Mouse (Mus musculus) heart, embryonic 13.5 days (tissue): Measurements from ENCODE around the gene Card11. TPM values are rescaled to one million over a fixed set of nuclear protein-coding genes. Genes with fewer than 3 reads are reported as not detected.

Source experiments
- ATAC-seq: fragments of 200-750 bp; cut with Nextera tagmentation; 2 replicates; pipeline ENCODE4 v1.8.0; 2017; ENCODE audit warnings: moderate TSS enrichment; ENCODE audit not compliant: insufficient number of reproducible peaks, low FRiP score, low TSS enrichment; ENCODE audit errors: extremely low read depth
- H3K27ac ChIP-seq: fragments of 300-500 bp; sonication (generic); replicated peaks from 2 replicates; pipeline ENCODE4 v1.5.1; 2015; ENCODE audit warnings: moderate library complexity, mild to moderate bottlenecking, inconsistent platforms
- H3K27me3 ChIP-seq: fragments of 300-500 bp; sonication (generic); replicated peaks from 2 replicates; pipeline ENCODE4 v1.6.1; 2015; ENCODE audit warnings: mild to moderate bottlenecking, inconsistent platforms
- H3K36me3 ChIP-seq: fragments of 300-500 bp; sonication (generic); 2 replicates; pipeline ENCODE4 v1.6.1; 2015; ENCODE audit warnings: mild to moderate bottlenecking, inconsistent platforms
- H3K4me1 ChIP-seq: fragments of 300-500 bp; sonication (generic); 2 replicates; pipeline ENCODE4 v1.6.1; 2015; ENCODE audit warnings: inconsistent platforms
- H3K4me2 ChIP-seq: fragments of 300-500 bp; sonication (generic); 2 replicates; pipeline ENCODE4 v1.6.1; 2015; ENCODE audit warnings: inconsistent platforms, mild to moderate bottlenecking, moderate library complexity
- H3K4me3 ChIP-seq: fragments of 300-500 bp; sonication (generic); 2 replicates; pipeline ENCODE4 v1.5.1; 2015; ENCODE audit warnings: moderate library complexity, mild to moderate bottlenecking, inconsistent platforms
- H3K9ac ChIP-seq: fragments of 300-500 bp; sonication (generic); 2 replicates; pipeline ENCODE4 v1.6.1; 2015; ENCODE audit warnings: inconsistent platforms, mild to moderate bottlenecking, moderate library complexity
- H3K9me3 ChIP-seq: fragments of 300-500 bp; sonication (generic); 2 replicates; pipeline ENCODE4 v1.6.1; 2016; ENCODE audit warnings: inconsistent platforms
- WGBS: fragments of 180-500 bp; shearing (Covaris S2); methylation state at CpG from one replicate; pipeline ENCODE4 v1.1.7; 2015; ENCODE audit warnings: mixed read lengths; 5-methylcytosine and 5-hydroxymethylcytosine counted together
- polyA plus RNA-seq: library from polyadenylated mRNA; unstranded; fragments of >200 nt; fragmentation: Nextera tagmentation; extraction: Ambion mirVana; gene quantifications from 2 replicates; pipeline ENCODE4 v1.2.1, GENCODE M21; 2015

The Card11 gene
- 0.27 TPM in 2 replicates for polyA plus RNA-seq

- 62% methylated on average over 10 of the region's 10 CpGs for WGBS
- no peak for ATAC-seq
- no peak within 1 kb of the TSS for H3K4me3 ChIP-seq
- no peaks in the 10 kb centered on the region; the same call in 1 of the 2 replicates for H3K27me3 ChIP-seq
- H3K9ac ChIP-seq: no peak within 1 kb of the TSS
- H3K4me2 ChIP-seq: no peak within 1 kb of the TSS
- no peaks in the 10 kb centered on the region for H3K4me1 ChIP-seq
- H3K36me3 ChIP-seq: no peaks in the 10 kb centered on the region
- no peaks in the 10 kb centered on the region; the same call in 1 of the 2 replicates for H3K9me3 ChIP-seq
- H3K27ac ChIP-seq: no peak within 1 kb of the TSS
Observed at GRCm38 (mm10) chr5:141000349-141000748, at the start of gene Card11. Card11 (minus strand) TSS chr5:141000582.

DNA sequence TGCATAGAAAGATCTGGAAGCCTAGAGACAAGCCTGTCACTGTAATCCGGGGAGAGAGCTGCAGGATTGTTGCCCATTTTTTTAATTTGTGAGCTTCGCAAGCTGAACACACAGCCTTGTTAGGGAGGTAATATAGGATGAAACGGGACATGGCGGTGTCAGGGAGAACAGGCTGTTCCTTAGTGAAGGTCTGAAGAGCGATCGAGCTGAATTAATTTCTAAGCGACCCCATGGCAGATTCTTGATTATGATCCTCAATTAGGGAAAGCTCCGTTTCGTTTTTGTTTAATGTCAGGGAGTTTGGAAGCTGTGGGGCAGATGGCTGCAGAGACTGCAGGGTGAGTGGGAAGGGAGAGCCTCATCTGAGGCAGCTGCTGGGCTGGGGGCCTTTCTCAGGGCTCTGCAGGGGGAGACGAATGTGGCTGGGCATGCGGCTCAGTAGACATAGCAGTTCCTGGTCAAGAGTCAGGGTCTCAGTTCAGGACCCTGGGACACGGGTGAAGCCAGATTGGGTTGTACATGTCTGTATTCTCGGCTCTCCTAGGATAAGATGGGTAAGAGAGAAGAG lies 47.4 kb upstream of the Card11 start:
- Histone ChIP-seq H3K4me1 (no peaks in the 10 kb centered on the region), H3K36me3 (no peaks in the 10 kb centered on the region), H3K27me3 (peaks cover 2% of the 10 kb centered on the region; the same call in 1 of the 2 replicates), H3K27ac (no peak overlapping the region), H3K9me3 (peaks cover 11% of the 10 kb centered on the region; the same call in 1 of the 2 replicates), H3K9ac (no peak overlapping the region), H3K4me2 (no peak overlapping the region), H3K4me3 (no peak overlapping the region)
- WGBS: 75% methylated on average over 13 of the region's 13 CpGs
- ATAC-seq: no peak

DNA sequence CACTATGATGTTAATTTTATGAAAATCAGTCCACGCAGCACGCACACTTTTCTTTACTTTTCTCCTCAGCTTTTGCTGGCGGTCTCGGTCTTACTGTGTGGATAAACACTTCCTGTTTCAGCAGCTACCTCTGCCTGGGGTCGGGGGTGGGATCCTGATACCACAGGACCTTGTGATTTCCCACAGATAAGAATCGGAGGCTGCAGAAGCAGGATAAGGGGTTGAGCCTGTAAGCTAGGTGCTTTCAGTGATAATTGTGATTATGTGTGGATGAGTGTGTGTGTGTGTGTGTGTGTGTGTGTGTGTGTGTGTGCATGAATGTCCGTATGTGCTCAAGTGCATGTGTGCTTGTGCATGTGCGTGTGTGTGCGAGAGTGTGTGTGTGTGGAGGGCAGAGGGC lies 44.6 kb upstream of the Card11 start:
- Histone ChIP-seq H3K36me3 (no peaks in the 10 kb centered on the region), H3K27ac (no peak overlapping the region), H3K4me2 (no peak overlapping the region), H3K27me3 (peaks cover 2% of the 10 kb centered on the region; the same call in 1 of the 2 replicates), H3K4me1 (0 out of 2 replicates have a peak, but pooled peaks cover 2% of the 10 kb centered on the region), H3K9ac (no peak overlapping the region), H3K9me3 (no peaks in the 10 kb centered on the region), H3K4me3 (no peak overlapping the region)
- no peak for ATAC-seq
- 69% methylated on average over 9 of the region's 9 CpGs for WGBS

DNA sequence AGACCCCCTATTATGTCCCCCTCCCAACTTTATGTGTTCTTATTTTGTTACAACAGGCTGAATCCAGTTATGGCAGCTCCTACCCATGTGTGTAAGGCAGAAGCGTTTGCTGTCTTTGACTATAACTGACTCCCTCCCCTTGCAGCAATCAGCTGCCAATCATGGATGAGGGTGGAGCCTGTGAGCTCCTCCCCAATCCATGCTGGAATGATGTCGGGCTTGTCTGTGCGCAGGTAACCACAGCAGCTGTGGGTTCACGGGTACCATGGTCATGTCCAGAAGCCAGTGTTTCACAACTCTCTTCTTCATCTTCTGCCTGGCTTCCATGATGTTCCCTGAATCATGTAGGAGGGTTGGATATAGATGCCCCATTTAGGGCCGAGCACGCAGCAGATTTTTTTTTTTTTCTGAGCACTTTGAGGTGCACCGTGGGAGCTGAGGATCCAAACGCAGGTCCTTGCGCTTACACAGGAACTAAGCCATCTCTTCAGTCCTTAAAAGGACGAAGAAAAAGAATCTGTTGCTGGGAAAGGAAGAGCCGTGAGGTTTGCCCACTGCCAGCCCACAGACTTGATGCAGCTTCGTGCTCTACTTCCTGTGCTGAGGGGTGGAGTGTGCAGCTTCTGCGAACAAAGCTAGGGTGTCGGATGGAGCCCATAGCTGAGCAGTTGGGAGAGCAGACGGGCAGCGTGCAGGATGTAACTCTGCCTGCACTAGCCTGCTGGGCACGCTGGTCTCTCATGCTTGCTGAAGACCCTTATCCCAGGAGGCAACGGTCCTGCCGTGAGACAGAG lies 43.5 kb upstream of the Card11 start:
- peaks cover 2% of the 10 kb centered on the region; the same call in 1 of the 2 replicates for H3K27me3 ChIP-seq
- H3K36me3 ChIP-seq: no peaks in the 10 kb centered on the region
- H3K9ac ChIP-seq: no peak overlapping the region
- peak overlapping the region; percentile 10 for H3K4me2 ChIP-seq
- 0 out of 2 replicates have a peak, but pooled peaks cover 2% of the 10 kb centered on the region for H3K4me1 ChIP-seq
- H3K4me3 ChIP-seq: 0 out of 2 replicates have a peak overlapping the region, but pooled peaks have one; percentile 8
- no peak overlapping the region for H3K27ac ChIP-seq
- ATAC-seq: no peak
- H3K9me3 ChIP-seq: no peaks in the 10 kb centered on the region
- 46% methylated on average over 19 of the region's 19 CpGs for WGBS

GRCm38 (mm10) chr5:141042406-141042805 lies 42.0 kb upstream of the Card11 start:
- H3K4me1 ChIP-seq: 0 out of 2 replicates have a peak, but pooled peaks cover 2% of the 10 kb centered on the region
- no peak overlapping the region for H3K4me3 ChIP-seq
- no peak overlapping the region for H3K4me2 ChIP-seq
- H3K36me3 ChIP-seq: no peaks in the 10 kb centered on the region
- no peak overlapping the region for H3K27ac ChIP-seq
- no peak for ATAC-seq
- WGBS: 79% methylated on average over 4 of the region's 4 CpGs
- H3K9me3 ChIP-seq: no peaks in the 10 kb centered on the region
- peaks cover 2% of the 10 kb centered on the region; the same call in 1 of the 2 replicates for H3K27me3 ChIP-seq
- H3K9ac ChIP-seq: no peak overlapping the region

- Histone ChIP-seq H3K9ac (no peak overlapping the region), H3K27ac (no peak overlapping the region), H3K4me2 (no peak overlapping the region), H3K9me3 (no peaks in the 10 kb centered on the region), H3K27me3 (peaks cover 2% of the 10 kb centered on the region; the same call in 1 of the 2 replicates), H3K4me3 (no peak overlapping the region), H3K36me3 (no peaks in the 10 kb centered on the region), H3K4me1 (0 out of 2 replicates have a peak, but pooled peaks cover 2% of the 10 kb centered on the region)
- ATAC-seq: no peak
- WGBS: 65% methylated on average over 9 of the region's 9 CpGs
Observed at GRCm38 (mm10) chr5:141040846-141041245, 40.5 kb upstream of the Card11 start.

GRCm38 (mm10) chr5:141038342-141038741 lies 38.0 kb upstream of the Card11 start:
- H3K9ac ChIP-seq: no peak overlapping the region
- no peak overlapping the region for H3K4me2 ChIP-seq
- WGBS: 41% methylated on average over 1 of the region's 1 CpGs
- no peak overlapping the region for H3K4me3 ChIP-seq
- no peaks in the 10 kb centered on the region for H3K9me3 ChIP-seq
- H3K4me1 ChIP-seq: 0 out of 2 replicates have a peak, but pooled peaks cover 2% of the 10 kb centered on the region
- H3K27me3 ChIP-seq: no peaks in the 10 kb centered on the region; the same call in 1 of the 2 replicates
- no peak overlapping the region for H3K27ac ChIP-seq
- no peaks in the 10 kb centered on the region for H3K36me3 ChIP-seq
- ATAC-seq: no peak

DNA sequence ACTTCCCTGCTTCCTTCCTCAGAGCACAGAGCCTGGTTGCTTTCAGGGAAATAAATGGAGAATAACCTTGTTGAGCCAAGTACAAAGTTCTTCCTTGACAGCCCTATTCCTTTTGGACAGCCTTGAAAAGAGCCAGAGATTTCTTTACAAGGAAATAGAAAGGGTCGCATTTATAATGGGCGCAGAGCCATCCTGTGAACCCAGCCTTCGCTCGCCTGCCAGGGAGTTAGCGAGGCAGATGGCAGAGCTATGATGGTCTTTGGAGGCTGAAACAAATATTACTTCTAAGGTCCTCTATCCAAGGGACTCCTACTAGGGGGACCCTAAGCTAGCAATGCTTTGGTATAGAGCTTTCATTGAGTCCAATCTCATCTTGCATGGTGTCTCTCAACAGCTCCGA lies 35.0 kb upstream of the Card11 start:
- Histone ChIP-seq H3K9ac (no peak overlapping the region), H3K36me3 (no peaks in the 10 kb centered on the region), H3K4me1 (no peaks in the 10 kb centered on the region), H3K4me3 (no peak overlapping the region), H3K27me3 (no peaks in the 10 kb centered on the region; the same call in 1 of the 2 replicates), H3K9me3 (no peaks in the 10 kb centered on the region), H3K27ac (no peak overlapping the region), H3K4me2 (no peak overlapping the region)
- WGBS: 81% methylated on average over 6 of the region's 6 CpGs
- no peak for ATAC-seq

DNA sequence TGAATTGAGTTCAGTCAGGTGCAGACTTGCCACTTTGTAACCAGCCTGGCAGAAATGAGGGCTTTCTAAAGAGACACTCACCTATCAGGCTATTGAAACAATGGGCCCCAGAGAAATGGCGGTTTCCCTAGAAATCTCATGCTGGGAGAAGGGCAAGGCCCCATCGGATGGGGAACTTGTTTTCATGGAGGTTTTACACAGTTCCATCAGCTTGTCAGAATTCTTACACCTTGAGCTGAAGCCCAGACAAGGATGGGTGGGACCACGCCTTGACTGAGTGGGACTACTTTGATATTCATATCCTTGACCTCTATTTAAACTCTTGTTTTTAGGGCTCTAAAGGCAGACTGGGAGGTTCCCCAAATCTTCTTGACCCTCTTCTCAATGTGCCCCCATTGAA lies 33.9 kb upstream of the Card11 start:
- no peaks in the 10 kb centered on the region for H3K9me3 ChIP-seq
- ATAC-seq: no peak
- no peaks in the 10 kb centered on the region for H3K36me3 ChIP-seq
- no peak overlapping the region for H3K4me2 ChIP-seq
- H3K27me3 ChIP-seq: no peaks in the 10 kb centered on the region; the same call in 1 of the 2 replicates
- no peaks in the 10 kb centered on the region for H3K4me1 ChIP-seq
- H3K9ac ChIP-seq: no peak overlapping the region
- 74% methylated on average over 3 of the region's 3 CpGs for WGBS
- no peak overlapping the region for H3K4me3 ChIP-seq
- H3K27ac ChIP-seq: no peak overlapping the region

DNA sequence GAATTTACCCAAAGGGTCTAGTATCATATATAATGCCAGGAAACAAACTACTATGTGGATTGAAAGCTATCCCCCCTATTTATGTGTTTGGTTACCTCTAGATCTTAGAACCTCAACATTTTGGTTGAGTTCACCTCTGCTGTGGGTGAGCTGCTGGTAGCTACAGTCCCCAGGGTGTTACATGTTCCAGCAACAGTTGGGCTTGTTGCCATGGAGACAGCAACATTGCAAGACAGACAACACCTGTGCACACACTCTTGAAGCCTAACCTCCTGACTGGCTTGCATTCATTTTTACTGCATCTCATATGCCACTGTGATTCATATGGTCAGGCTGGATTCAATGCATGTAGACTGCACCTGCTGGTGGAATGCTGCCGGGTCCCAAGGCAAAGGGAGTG lies 32.6 kb upstream of the Card11 start:
- Histone ChIP-seq H3K9ac (no peak overlapping the region), H3K4me1 (no peaks in the 10 kb centered on the region), H3K9me3 (no peaks in the 10 kb centered on the region), H3K36me3 (no peaks in the 10 kb centered on the region), H3K4me3 (no peak overlapping the region), H3K4me2 (no peak overlapping the region), H3K27ac (no peak overlapping the region), H3K27me3 (no peaks in the 10 kb centered on the region; the same call in 1 of the 2 replicates)
- 83% methylated on average over 1 of the region's 1 CpGs for WGBS
- ATAC-seq: no peak

DNA sequence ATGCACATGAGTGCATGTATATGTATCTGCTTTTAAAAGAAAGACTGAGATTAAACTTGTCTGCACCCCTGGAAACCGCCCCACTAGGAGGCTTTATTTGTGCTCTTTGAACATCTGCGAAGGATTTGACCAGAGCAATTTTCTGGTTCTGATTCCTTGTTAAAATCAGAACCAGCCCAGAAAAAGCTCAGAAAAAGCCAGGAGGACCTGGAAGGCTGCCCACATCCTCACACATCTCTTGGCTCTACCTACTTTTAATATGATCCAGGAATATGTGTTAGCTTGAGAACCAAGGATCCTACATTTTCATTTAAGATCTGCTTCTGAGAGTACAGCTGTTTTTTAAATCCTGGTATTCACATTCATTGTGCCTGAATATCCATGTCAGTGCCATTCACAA lies 29.0 kb upstream of the Card11 start:
- H3K9ac ChIP-seq: no peak overlapping the region
- ATAC-seq: no peak
- no peaks in the 10 kb centered on the region for H3K4me1 ChIP-seq
- no peak overlapping the region for H3K4me2 ChIP-seq
- H3K27me3 ChIP-seq: no peaks in the 10 kb centered on the region
- 81% methylated on average over 2 of the region's 2 CpGs for WGBS
- 0 out of 2 replicates have a peak, but pooled peaks cover 3% of the 10 kb centered on the region for H3K9me3 ChIP-seq
- H3K36me3 ChIP-seq: no peaks in the 10 kb centered on the region
- H3K4me3 ChIP-seq: no peak overlapping the region
- H3K27ac ChIP-seq: no peak overlapping the region
